Mouse (Mus musculus) neural tube, embryonic 13.5 days (tissue): ENCODE results near the gene Kif1b. TPM values are rescaled to one million over a fixed set of nuclear protein-coding genes. Genes with fewer than 3 reads are reported as not detected.
"Not testable (repeated sequence)": the region's sequence is repeated elsewhere in the genome, so short reads cannot be mapped to it uniquely, and the experiment has no call there.

Experiments used
- ATAC-seq: fragments of 200-750 bp; cut with Nextera tagmentation; 2 replicates; pipeline ENCODE4 v1.8.0; 2017; ENCODE audit warnings: low read depth, mild to moderate bottlenecking, moderate TSS enrichment, moderate library complexity
- H3K27ac ChIP-seq: fragments of 300-500 bp; sonication (generic); replicated peaks from 2 replicates; pipeline ENCODE4 v1.5.1; 2015; ENCODE audit warnings: moderate library complexity, mild to moderate bottlenecking, inconsistent platforms
- H3K27me3 ChIP-seq: fragments of 300-500 bp; sonication (generic); 2 replicates; pipeline ENCODE4 v1.6.1; 2015; ENCODE audit warnings: mild to moderate bottlenecking, inconsistent platforms
- H3K36me3 ChIP-seq: fragments of 300-500 bp; sonication (generic); 2 replicates; pipeline ENCODE4 v1.6.1; 2015; ENCODE audit warnings: mild to moderate bottlenecking, inconsistent platforms
- H3K4me1 ChIP-seq: fragments of 300-500 bp; sonication (generic); replicated peaks from 2 replicates; pipeline ENCODE4 v1.6.1; 2015; ENCODE audit warnings: inconsistent platforms
- H3K4me2 ChIP-seq: fragments of 300-500 bp; sonication (generic); 2 replicates; pipeline ENCODE4 v1.6.1; 2015; ENCODE audit warnings: inconsistent platforms, mild to moderate bottlenecking, moderate library complexity
- H3K4me3 ChIP-seq: fragments of 300-500 bp; sonication (generic); 2 replicates; pipeline ENCODE4 v1.5.1; 2015; ENCODE audit warnings: mild to moderate bottlenecking, inconsistent platforms
- H3K9ac ChIP-seq: fragments of 300-500 bp; sonication (generic); 2 replicates; pipeline ENCODE4 v1.6.1; 2015; ENCODE audit warnings: moderate library complexity, mild to moderate bottlenecking, inconsistent platforms
- H3K9me3 ChIP-seq: fragments of 300-500 bp; sonication (generic); 2 replicates; pipeline ENCODE4 v1.6.1; 2016; ENCODE audit warnings: inconsistent platforms
- WGBS: fragments of 180-500 bp; shearing (Covaris S2); methylation state at CpG from one replicate; pipeline ENCODE4 v1.1.7; 2015; 5-methylcytosine and 5-hydroxymethylcytosine counted together
- polyA plus RNA-seq: library from polyadenylated mRNA; unstranded; fragments of >200 nt; fragmentation: Nextera tagmentation; extraction: Ambion mirVana; gene quantifications from 2 replicates; pipeline ENCODE4 v1.2.1, GENCODE M21; 2015

Gene Kif1b
- polyA plus RNA-seq, 1 experiment from 2014 or later, result 123 TPM

DNA sequence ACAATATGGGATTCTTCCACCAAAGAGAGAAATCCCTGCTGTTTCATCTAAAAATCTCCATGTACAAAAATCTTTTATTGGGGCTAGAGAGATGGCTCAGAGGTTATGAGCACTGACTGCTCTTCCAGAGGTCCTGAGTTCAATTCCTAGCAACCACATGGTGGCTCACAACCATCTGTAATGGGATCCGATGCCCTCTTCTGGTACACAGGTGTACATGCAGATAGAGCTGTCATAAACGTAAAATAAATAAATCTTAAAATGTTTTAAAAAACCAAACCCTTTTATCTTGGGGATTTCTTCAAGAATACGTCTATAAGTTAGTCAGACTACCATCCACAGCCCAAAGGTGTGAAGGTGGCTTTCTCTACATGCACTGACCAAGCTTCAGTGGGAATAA is 78.8 kb downstream of the Kif1b start:
- H3K27me3 ChIP-seq, H3K27ac ChIP-seq, H3K9me3 ChIP-seq, H3K4me3 ChIP-seq, H3K9ac ChIP-seq, H3K4me2 ChIP-seq, ATAC-seq: not testable (repeated sequence)
- peaks cover 11% of the 10 kb centered on the region for H3K4me1 ChIP-seq
- 91% methylated on average over 3 of the region's 3 CpGs for WGBS
- peaks cover 67% of the 10 kb centered on the region for H3K36me3 ChIP-seq

DNA sequence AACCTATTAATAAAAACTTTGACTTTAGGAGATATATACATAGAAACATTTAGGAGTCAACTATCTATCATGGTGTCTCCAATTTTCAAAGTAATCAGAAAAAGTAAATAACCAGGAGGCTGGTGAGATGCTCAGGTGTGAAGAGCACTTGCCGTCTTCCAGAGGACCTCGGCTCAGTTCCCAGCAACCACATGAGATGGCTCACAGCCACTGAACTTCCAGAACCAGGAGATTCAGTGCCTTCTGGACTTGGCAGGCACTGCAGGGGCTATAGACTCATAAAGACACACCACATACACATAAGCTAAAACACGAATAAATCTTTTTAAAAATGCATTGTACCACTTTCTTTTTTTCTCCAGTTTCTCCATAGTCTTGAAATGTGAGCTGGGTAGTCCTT is 79.2 kb downstream of the Kif1b start:
- no peaks in the 10 kb centered on the region for H3K27me3 ChIP-seq
- H3K27ac ChIP-seq, result no peak overlapping the region
- ATAC-seq, result no peak
- peaks cover 8% of the 10 kb centered on the region for H3K4me1 ChIP-seq
- no peak overlapping the region for H3K4me2 ChIP-seq
- no peak overlapping the region for H3K9ac ChIP-seq
- 98% methylated on average over 3 of the region's 3 CpGs for WGBS
- H3K4me3 ChIP-seq, result no peak overlapping the region
- peaks cover 71% of the 10 kb centered on the region for H3K36me3 ChIP-seq
- H3K9me3 ChIP-seq, result no peaks in the 10 kb centered on the region

DNA sequence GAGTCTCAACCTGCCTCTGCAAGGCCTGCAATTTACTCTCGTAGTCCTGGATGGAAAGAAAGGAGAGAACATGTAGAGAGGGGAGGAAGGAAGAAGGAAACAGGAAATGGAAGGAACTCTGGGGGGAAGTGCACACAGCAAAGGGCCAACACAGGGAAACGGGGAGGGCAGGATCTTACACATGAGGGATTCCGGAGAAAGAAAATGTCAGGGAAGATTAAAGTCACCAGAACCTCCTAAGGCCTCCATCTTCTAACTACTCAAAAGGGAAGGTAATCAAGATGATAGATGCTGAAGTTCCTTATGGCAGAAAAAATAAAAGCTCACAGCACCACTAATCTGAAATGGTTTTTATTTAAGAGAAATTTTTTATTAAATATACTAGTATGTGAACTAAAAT is 81.2 kb downstream of the Kif1b start:
- no peak overlapping the region for H3K4me2 ChIP-seq
- WGBS, result 81% methylated on average over 3 of the region's 3 CpGs
- no peaks in the 10 kb centered on the region for H3K27me3 ChIP-seq
- H3K27ac ChIP-seq, result no peak overlapping the region
- peaks cover 83% of the 10 kb centered on the region for H3K36me3 ChIP-seq
- H3K4me3 ChIP-seq, result no peak overlapping the region
- H3K9me3 ChIP-seq, result no peaks in the 10 kb centered on the region
- ATAC-seq, result no peak
- peaks cover 3% of the 10 kb centered on the region; the same call in 1 of the 2 replicates for H3K4me1 ChIP-seq
- H3K9ac ChIP-seq, result no peak overlapping the region

DNA sequence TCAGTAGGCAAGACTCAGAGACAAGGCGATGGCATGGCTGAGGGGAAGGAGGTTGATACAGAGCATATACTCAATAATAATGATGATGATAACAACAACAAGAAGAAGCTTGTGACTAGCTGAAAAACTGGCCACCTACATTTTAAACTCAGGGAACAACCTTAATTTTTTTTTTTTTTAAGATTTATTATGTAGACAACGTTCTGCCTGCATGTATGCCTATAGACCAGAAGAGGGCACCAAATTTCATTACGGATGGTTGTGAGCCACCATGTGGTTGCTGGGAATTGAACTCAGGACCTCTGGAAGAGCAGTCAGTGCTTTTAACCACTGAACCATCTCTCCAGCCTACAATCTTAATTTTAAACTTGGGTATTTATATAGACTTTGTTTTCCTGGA is 84.0 kb downstream of the Kif1b start:
- Histone ChIP-seq H3K36me3 (peaks cover 78% of the 10 kb centered on the region), H3K4me2 (no peak overlapping the region), H3K27ac (no peak overlapping the region), H3K9me3 (no peaks in the 10 kb centered on the region), H3K4me3 (no peak overlapping the region), H3K4me1 (peaks cover 24% of the 10 kb centered on the region), H3K27me3 (no peaks in the 10 kb centered on the region), H3K9ac (no peak overlapping the region)
- 99% methylated on average over 3 of the region's 3 CpGs for WGBS
- no peak for ATAC-seq

DNA sequence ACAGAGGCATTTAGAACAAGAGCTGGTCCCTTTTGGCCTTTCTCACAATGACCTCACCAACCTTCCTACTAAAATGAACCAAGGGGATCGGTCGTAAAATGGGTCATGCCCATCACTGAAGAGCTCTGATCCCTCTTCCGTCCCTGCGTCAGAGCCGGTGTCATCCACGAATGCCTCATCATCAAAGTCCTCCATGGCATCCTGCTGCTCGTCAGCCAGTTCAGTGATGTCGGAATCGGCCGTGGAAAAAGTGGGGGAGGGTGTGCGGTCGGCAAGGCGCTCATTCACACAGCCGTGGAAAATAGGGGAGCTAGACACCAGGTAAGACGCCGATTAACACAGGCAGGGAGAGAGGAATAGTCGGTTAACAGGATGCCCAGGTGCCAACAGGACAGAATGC is 87.0 kb downstream of the Kif1b start:
- Histone ChIP-seq H3K27me3 (no peaks in the 10 kb centered on the region), H3K4me3 (no peak overlapping the region), H3K9ac (0 out of 2 replicates have a peak overlapping the region, but pooled peaks have one; percentile 9), H3K36me3 (peaks cover 91% of the 10 kb centered on the region), H3K9me3 (no peaks in the 10 kb centered on the region), H3K4me1 (peaks cover 24% of the 10 kb centered on the region), H3K4me2 (no peak overlapping the region), H3K27ac (peak overlapping the region; percentile 69)
- WGBS, result 30% methylated on average over 17 of the region's 17 CpGs
- ATAC-seq, result peak; percentile 44; the same call in 1 of the 2 replicates

DNA sequence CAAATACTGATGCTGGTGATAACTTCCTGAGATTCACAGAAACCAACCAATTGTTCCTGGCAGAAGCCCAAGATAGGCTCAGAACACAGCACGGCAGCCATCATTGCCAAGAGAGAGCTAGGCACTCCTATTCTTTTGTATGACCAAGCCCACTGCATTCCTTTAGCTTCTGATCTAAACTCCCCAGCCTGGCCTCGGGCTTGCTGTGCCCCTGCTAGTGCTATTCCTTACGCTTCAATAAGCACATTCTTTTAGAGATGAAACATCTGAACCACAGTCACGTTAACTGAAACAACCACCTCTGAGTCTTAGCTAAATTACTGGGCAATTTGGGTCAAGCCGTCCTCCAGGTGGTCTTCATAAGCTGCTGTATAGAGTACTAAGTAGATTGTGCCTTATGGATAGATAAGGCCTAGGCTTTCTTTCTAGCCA is 87.4 kb downstream of the Kif1b start:
- Histone ChIP-seq H3K4me1 (peaks cover 24% of the 10 kb centered on the region), H3K4me3 (no peak overlapping the region), H3K9ac (no peak overlapping the region), H3K27ac (peak overlapping the region; percentile 69), H3K9me3 (no peaks in the 10 kb centered on the region), H3K27me3 (no peaks in the 10 kb centered on the region), H3K36me3 (peaks cover 91% of the 10 kb centered on the region), H3K4me2 (no peak overlapping the region)
- peak; percentile 86 for ATAC-seq
- WGBS, result 11% methylated on average over 5 of the region's 5 CpGs

DNA sequence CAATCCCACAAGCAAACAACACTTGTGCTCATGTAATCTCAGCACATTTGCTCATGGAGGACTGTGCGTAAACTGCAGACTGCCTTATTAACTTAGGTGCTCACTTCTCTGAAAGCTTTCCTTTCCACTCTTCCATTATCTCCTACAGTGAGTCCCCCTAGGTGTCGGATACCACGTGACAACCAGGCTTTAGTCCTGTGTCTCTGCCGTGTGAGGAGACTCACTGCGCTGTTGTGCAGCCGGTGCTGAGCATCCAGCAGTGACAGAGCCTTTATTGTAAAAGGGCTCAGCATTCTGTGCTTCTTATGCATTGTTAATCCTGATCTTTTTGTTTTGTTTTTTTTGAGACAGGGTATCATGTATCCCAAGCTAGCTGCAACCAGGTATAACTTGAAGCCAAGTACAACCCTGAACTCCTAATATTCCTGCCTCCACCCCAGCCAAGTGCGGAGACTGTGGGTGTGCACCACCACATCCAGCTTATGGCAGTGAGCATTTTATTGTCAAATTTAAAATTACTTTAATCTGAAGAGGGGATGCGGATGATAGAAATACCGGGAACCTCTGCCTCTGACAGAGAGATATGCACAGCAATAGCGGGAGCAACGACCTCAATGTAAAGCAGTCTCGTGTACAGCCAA is 88.0 kb downstream of the Kif1b start:
- no peak overlapping the region for H3K9ac ChIP-seq
- H3K9me3 ChIP-seq, result no peaks in the 10 kb centered on the region
- 54% methylated on average over 12 of the region's 12 CpGs for WGBS
- peak overlapping the region; percentile 69 for H3K27ac ChIP-seq
- H3K4me3 ChIP-seq, result no peak overlapping the region
- H3K4me1 ChIP-seq, result peaks cover 24% of the 10 kb centered on the region
- ATAC-seq, result peak; percentile 32; the same call in 1 of the 2 replicates
- H3K36me3 ChIP-seq, result peaks cover 91% of the 10 kb centered on the region
- no peaks in the 10 kb centered on the region for H3K27me3 ChIP-seq
- no peak overlapping the region for H3K4me2 ChIP-seq

DNA sequence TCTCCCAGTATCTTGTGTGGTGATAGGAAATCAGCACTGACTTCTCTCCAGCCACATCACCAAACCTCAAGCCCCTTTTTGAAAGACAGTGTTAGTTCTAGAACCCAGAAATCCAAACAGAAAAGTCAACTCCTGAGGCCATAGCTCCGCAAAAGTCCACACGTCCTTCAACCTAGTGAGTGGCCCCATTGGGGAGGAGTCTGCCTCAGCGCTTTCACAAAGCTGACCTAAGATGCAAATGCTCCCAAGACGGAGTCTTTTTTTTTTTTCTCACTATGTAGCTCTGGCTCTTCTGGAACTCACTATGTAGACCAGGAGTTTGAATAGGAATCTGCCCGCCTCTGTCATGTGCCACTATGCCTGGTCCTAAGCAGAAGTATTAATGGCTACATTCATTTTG is 89.0 kb downstream of the Kif1b start:
- 93% methylated on average over 5 of the region's 5 CpGs for WGBS
- H3K27me3 ChIP-seq, result no peaks in the 10 kb centered on the region
- peaks cover 91% of the 10 kb centered on the region for H3K36me3 ChIP-seq
- no peak overlapping the region for H3K4me3 ChIP-seq
- no peak for ATAC-seq
- H3K9ac ChIP-seq, result no peak overlapping the region
- H3K4me1 ChIP-seq, result peaks cover 24% of the 10 kb centered on the region
- no peak overlapping the region for H3K27ac ChIP-seq
- H3K9me3 ChIP-seq, result no peaks in the 10 kb centered on the region
- H3K4me2 ChIP-seq, result no peak overlapping the region

DNA sequence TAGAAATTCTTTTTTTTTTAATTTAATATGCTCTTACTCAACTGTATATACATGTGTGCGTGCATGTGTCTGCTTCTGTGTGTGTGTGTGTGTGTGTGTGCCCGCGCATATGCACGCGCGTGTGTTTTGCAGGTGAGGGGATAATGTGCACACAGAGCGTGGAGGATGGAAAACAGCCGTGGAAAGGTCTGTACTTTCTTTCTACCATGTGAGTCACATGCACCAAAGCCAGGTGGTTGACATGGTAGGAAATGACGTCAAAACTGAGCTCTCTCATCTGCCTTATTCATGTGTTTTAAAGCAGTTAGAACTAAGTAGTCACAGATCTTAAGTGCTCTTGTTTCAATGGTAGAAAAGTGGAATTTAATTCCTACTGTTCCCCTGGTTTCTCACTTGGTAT is 91.5 kb downstream of the Kif1b start:
- Histone ChIP-seq H3K4me2 (no peak overlapping the region), H3K27me3 (no peaks in the 10 kb centered on the region), H3K9me3 (no peaks in the 10 kb centered on the region), H3K36me3 (peaks cover 91% of the 10 kb centered on the region), H3K27ac (no peak overlapping the region), H3K9ac (no peak overlapping the region), H3K4me1 (peaks cover 18% of the 10 kb centered on the region), H3K4me3 (no peak overlapping the region)
- no peak for ATAC-seq
- WGBS, result 92% methylated on average over 9 of the region's 9 CpGs

DNA sequence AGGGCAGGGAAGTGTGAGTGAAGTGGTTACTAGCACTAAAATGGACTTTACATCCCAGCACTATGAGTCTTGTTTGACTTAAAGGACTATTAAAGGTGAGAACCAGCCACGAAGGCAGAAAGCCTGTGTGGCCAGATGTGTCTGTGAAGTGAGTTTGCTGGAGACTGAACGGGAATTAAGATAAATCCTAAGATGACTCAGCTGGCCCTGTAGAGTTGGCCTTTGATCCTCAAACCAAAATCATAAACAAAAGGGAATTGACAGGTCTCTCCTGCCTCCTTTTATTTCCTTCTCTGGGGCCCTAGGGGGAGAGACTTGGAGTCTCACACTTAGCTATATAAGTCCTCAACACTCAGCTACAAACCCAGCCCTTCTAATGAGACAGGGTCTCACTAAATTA is 92.1 kb downstream of the Kif1b start:
- H3K9ac ChIP-seq, result no peak overlapping the region
- ATAC-seq, result no peak
- H3K27ac ChIP-seq, result no peak overlapping the region
- H3K9me3 ChIP-seq, result no peaks in the 10 kb centered on the region
- no peaks in the 10 kb centered on the region for H3K27me3 ChIP-seq
- no peak overlapping the region for H3K4me3 ChIP-seq
- WGBS, result 59% methylated on average over 2 of the region's 2 CpGs
- peaks cover 12% of the 10 kb centered on the region for H3K4me1 ChIP-seq
- no peak overlapping the region for H3K4me2 ChIP-seq
- H3K36me3 ChIP-seq, result peaks cover 91% of the 10 kb centered on the region

DNA sequence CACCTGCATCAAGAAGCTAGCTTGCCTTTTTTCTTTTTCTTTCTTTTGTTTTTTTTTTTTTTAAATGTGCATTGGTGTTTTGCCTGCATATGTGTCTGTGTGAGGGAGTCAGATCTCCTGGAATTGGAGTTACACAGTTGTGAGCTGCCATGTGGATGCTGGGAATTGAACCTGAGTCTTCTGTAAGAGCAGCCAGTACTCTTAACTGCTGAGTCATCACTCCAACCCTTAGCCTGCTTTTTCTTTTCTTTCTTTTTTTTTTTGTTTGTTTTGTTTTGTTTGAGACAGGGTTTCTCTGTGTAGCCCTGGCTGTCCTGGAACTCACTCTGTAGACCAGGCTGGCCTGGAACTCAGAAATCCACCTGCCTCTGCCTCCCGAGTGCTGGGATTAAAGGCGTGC is 93.0 kb downstream of the Kif1b start:
- peaks cover 97% of the 10 kb centered on the region for H3K36me3 ChIP-seq
- not testable (repeated sequence) for H3K27me3 ChIP-seq, H3K9ac ChIP-seq, H3K4me3 ChIP-seq, ATAC-seq, H3K4me1 ChIP-seq, H3K4me2 ChIP-seq, H3K27ac ChIP-seq, H3K9me3 ChIP-seq
- 100% methylated on average over 2 of the region's 2 CpGs for WGBS

DNA sequence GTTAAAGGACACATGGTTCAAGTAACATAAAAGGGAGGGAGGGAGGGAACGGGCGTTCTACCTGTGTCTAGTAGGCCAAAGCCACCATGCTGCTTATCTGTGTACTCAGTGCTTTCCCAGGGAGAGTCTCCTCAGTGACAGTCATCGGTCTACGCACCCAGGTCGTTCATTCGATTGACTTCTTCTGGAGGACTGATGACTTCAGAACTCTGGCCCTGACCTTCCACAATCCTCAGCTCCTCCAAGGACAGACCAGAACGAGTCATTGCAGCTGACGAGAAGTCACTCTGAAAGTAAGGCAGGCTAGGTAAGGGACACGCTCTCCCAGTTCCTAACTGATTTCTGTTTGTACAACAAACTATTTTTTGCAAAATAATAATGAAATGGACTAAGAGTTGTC is 94.0 kb downstream of the Kif1b start:
- ATAC-seq, result no peak
- Histone ChIP-seq H3K36me3 (peaks cover 97% of the 10 kb centered on the region), H3K4me3 (no peak overlapping the region), H3K4me2 (no peak overlapping the region), H3K27ac (no peak overlapping the region), H3K4me1 (no peaks in the 10 kb centered on the region), H3K27me3 (no peaks in the 10 kb centered on the region), H3K9ac (no peak overlapping the region), H3K9me3 (no peaks in the 10 kb centered on the region)
- 97% methylated on average over 9 of the region's 9 CpGs for WGBS

DNA sequence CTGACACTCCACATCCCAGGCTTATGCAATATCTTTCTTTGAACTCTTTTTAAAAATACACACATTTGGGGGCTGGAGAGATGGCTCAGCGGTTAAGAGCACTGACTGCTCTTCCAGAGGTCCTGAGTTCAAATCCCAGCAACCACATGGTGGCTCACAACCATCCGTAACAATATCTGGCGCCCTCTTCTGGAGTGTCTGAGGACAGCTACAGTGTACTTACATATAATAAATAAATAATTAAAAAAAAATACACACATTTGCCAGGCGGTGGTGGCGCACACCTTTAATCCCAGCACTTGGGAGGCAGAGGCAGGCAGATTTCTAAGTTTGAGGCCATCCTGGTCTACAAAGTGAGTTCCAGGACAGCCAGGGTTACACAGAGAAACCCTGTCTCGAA is 96.1 kb downstream of the Kif1b start:
- H3K4me2 ChIP-seq, H3K9ac ChIP-seq, H3K27ac ChIP-seq, H3K4me1 ChIP-seq, ATAC-seq, H3K9me3 ChIP-seq, H3K4me3 ChIP-seq, H3K27me3 ChIP-seq: not testable (repeated sequence)
- WGBS, result 90% methylated on average over 6 of the region's 6 CpGs
- H3K36me3 ChIP-seq, result peaks cover 96% of the 10 kb centered on the region
